Mouse (Mus musculus) MEL (cell line): ENCODE measurements around the gene Ints12. TPM values are rescaled to one million over a fixed set of nuclear protein-coding genes. Genes with fewer than 3 reads are reported as not detected.
A peak's percentile ranks its signal among the peaks of the same experiment; 100 is the strongest.

Source experiments
- DNase-seq: peaks from one replicate; pipeline ENCODE4 v3.0.0; 2011; ENCODE audit warnings: low read depth, low spot score
- H3K27ac ChIP-seq: 2 replicates; pipeline ENCODE4 v1.5.1; 2012; ENCODE audit warnings: low read depth, mild to moderate bottlenecking, control low read depth, low read length, moderate library complexity; ENCODE audit not compliant: control insufficient read depth
- H3K27me3 ChIP-seq, 2 experiments: fragments of 150-350 bp in 1 of 2; sonication (generic) in 1 of 2; 2 replicates each; pipeline ENCODE4 v1.6.1; 2012; ENCODE audit warnings: low read length in 2 of 2, mild to moderate bottlenecking in 2 of 2, improper control_type of control experiment in 1 of 2, moderate library complexity in 1 of 2; ENCODE audit not compliant: insufficient read depth in 2 of 2, control insufficient read depth in 1 of 2
- H3K36me3 ChIP-seq, 2 experiments: 2 replicates each; pipeline ENCODE4 v1.6.1; 2012 to 2014; ENCODE audit warnings: low read length in 2 of 2, improper control_type of control experiment in 1 of 2, inconsistent platforms in 1 of 2, mild to moderate bottlenecking in 1 of 2; ENCODE audit not compliant: insufficient read depth in 2 of 2, control insufficient read depth in 1 of 2
- H3K4me1 ChIP-seq, 2 experiments: fragments of 150-350 bp in 1 of 2; sonication (generic) in 1 of 2; 2 replicates each; pipeline ENCODE4 v1.6.1; 2012; ENCODE audit warnings: low read length in 2 of 2, improper control_type of control experiment in 1 of 2, mild to moderate bottlenecking in 1 of 2; ENCODE audit not compliant: insufficient read depth in 2 of 2, control insufficient read depth in 1 of 2
- H3K4me3 ChIP-seq, 2 experiments: fragments of 150-350 bp in 1 of 2; sonication (generic) in 1 of 2; 2 replicates each; pipeline ENCODE4 v1.5.1; 2012; ENCODE audit warnings: low read depth in 2 of 2, low read length in 2 of 2, mild to moderate bottlenecking in 2 of 2, moderate library complexity in 2 of 2, control low read depth in 1 of 2, improper control_type of control experiment in 1 of 2; ENCODE audit not compliant: control insufficient read depth in 1 of 2, insufficient read depth in 1 of 2
- H3K79me2 ChIP-seq: 2 replicates; pipeline ENCODE4 v1.6.1; 2012; ENCODE audit warnings: mild to moderate bottlenecking, low read length, moderate library complexity; ENCODE audit not compliant: control insufficient read depth, poor library complexity, insufficient read depth
- H3K9ac ChIP-seq: 2 replicates; pipeline ENCODE4 v1.6.1; 2012; ENCODE audit warnings: low read depth, mild to moderate bottlenecking, control low read depth, low read length, moderate library complexity; ENCODE audit not compliant: control insufficient read depth, poor library complexity, severe bottlenecking
- H3K9me3 ChIP-seq: fragments of 150-350 bp; sonication (generic); replicated peaks from 2 replicates; pipeline ENCODE4 v1.6.1; 2012; ENCODE audit warnings: mild to moderate bottlenecking, low read length, improper control_type of control experiment, moderate library complexity; ENCODE audit not compliant: insufficient read depth
- BHLHE40 ChIP-seq: IDR thresholded peaks from 2 replicates; pipeline ENCODE4 v1.6.1; 2012; ENCODE audit warnings: low read depth, mild to moderate bottlenecking, inconsistent platforms, low read length, improper control_type of control experiment, borderline replicate concordance
- CHD1 ChIP-seq: IDR thresholded peaks from 2 replicates; pipeline ENCODE4 v1.6.1; 2012; ENCODE audit warnings: low read depth, mild to moderate bottlenecking, inconsistent platforms, low read length, improper control_type of control experiment
- CHD2 ChIP-seq: IDR thresholded peaks from 2 replicates; pipeline ENCODE4 v1.6.1; 2011; ENCODE audit warnings: low read length, improper control_type of control experiment
- CTCF ChIP-seq, 3 experiments: IDR thresholded peaks in 2 of 3; conservative IDR thresholded peaks in 1 of 3; 2 replicates each; pipeline ENCODE4 v1.5.1; 2011 to 2012; ENCODE audit warnings: low read length in 3 of 3, low read depth in 2 of 3, mild to moderate bottlenecking in 2 of 3, improper control_type of control experiment in 1 of 3, inconsistent platforms in 1 of 3, mixed read lengths in 1 of 3, moderate library complexity in 1 of 3; ENCODE audit not compliant: control insufficient read depth in 1 of 3, insufficient read depth in 1 of 3, poor library complexity in 1 of 3, severe bottlenecking in 1 of 3
- E2F4 ChIP-seq: IDR thresholded peaks from 2 replicates; pipeline ENCODE4 v1.6.1; 2011; ENCODE audit warnings: low read depth, low read length, improper control_type of control experiment, borderline replicate concordance
- ELF1 ChIP-seq: IDR thresholded peaks from 2 replicates; pipeline ENCODE4 v1.6.1; 2014; ENCODE audit warnings: low read depth, mild to moderate bottlenecking, inconsistent platforms, low read length, improper control_type of control experiment, moderate library complexity
- EP300 ChIP-seq, 2 experiments: IDR thresholded peaks; 2 replicates each; pipeline ENCODE4 v1.6.1; 2011; ENCODE audit warnings: improper control_type of control experiment in 2 of 2, low read length in 2 of 2, low read depth in 1 of 2, mild to moderate bottlenecking in 1 of 2
- ETS1 ChIP-seq: IDR thresholded peaks from 2 replicates; pipeline ENCODE4 v1.6.1; 2012; ENCODE audit warnings: low read depth, mild to moderate bottlenecking, inconsistent platforms, low read length, improper control_type of control experiment, moderate library complexity
- GATA1 ChIP-seq: IDR thresholded peaks from 2 replicates; pipeline ENCODE4 v1.6.1; 2011; ENCODE audit warnings: low read depth, low read length, improper control_type of control experiment
- HCFC1 ChIP-seq: IDR thresholded peaks from 2 replicates; pipeline ENCODE4 v1.6.1; 2012; ENCODE audit warnings: low read depth, mild to moderate bottlenecking, inconsistent platforms, low read length, improper control_type of control experiment, moderate library complexity
- JUND ChIP-seq: IDR thresholded peaks from 2 replicates; pipeline ENCODE4 v1.6.1; 2011; ENCODE audit warnings: low read depth, mild to moderate bottlenecking, improper control_type of control experiment, low read length
- KAT2A ChIP-seq: conservative IDR thresholded peaks from 2 replicates; pipeline ENCODE4 v1.6.1; 2012; ENCODE audit warnings: low read depth, low read length, improper control_type of control experiment, inconsistent platforms
- MAFK ChIP-seq: IDR thresholded peaks from 2 replicates; pipeline ENCODE4 v1.6.1; 2011; ENCODE audit warnings: low read depth, mild to moderate bottlenecking, low read length, improper control_type of control experiment, borderline replicate concordance
- MAZ ChIP-seq: IDR thresholded peaks from 2 replicates; pipeline ENCODE4 v1.6.1; 2012; ENCODE audit warnings: low read depth, mild to moderate bottlenecking, inconsistent platforms, low read length, improper control_type of control experiment
- MYB ChIP-seq: IDR thresholded peaks from 2 replicates; pipeline ENCODE4 v1.6.1; 2011; ENCODE audit warnings: mild to moderate bottlenecking, low read depth, low read length, improper control_type of control experiment
- MYC ChIP-seq: IDR thresholded peaks from 2 replicates; pipeline ENCODE4 v1.6.1; 2011; ENCODE audit warnings: low read depth, mild to moderate bottlenecking, low read length, improper control_type of control experiment, moderate library complexity
- NELFE ChIP-seq: IDR thresholded peaks from 2 replicates; pipeline ENCODE4 v1.6.1; 2011; ENCODE audit warnings: low read depth, low read length, improper control_type of control experiment
- POLR2A ChIP-seq, 2 experiments: IDR thresholded peaks; 2 replicates each; pipeline ENCODE4 v1.6.1; 2011 to 2012; ENCODE audit warnings: low read length in 2 of 2, mild to moderate bottlenecking in 2 of 2, control low read depth in 1 of 2, improper control_type of control experiment in 1 of 2, low read depth in 1 of 2, moderate library complexity in 1 of 2; ENCODE audit not compliant: control insufficient read depth in 1 of 2, insufficient read depth in 1 of 2, poor library complexity in 1 of 2
- POLR2AphosphoS2 ChIP-seq: IDR thresholded peaks from 2 replicates; pipeline ENCODE4 v1.6.1; 2011; ENCODE audit warnings: low read length, improper control_type of control experiment
- POLR2AphosphoS5 ChIP-seq: IDR thresholded peaks from 2 replicates; pipeline ENCODE4 v1.6.1; 2012; ENCODE audit warnings: low read depth, borderline replicate concordance, mild to moderate bottlenecking, inconsistent platforms, low read length, moderate library complexity, mixed read lengths
- RAD21 ChIP-seq: IDR thresholded peaks from 2 replicates; pipeline ENCODE4 v1.6.1; 2011; ENCODE audit warnings: mild to moderate bottlenecking, low read depth, low read length, improper control_type of control experiment
- SIN3A ChIP-seq: IDR thresholded peaks from 2 replicates; pipeline ENCODE4 v1.6.1; 2012; ENCODE audit warnings: low read length, improper control_type of control experiment, inconsistent platforms
- SMC3 ChIP-seq: IDR thresholded peaks from 2 replicates; pipeline ENCODE4 v1.6.1; 2011; ENCODE audit warnings: low read depth, low read length, improper control_type of control experiment
- TAL1 ChIP-seq: IDR thresholded peaks from 2 replicates; pipeline ENCODE4 v1.6.1; 2012; ENCODE audit warnings: mild to moderate bottlenecking, inconsistent platforms, low read length, moderate library complexity, mixed read lengths
- TCF12 ChIP-seq: IDR thresholded peaks from 2 replicates; pipeline ENCODE4 v1.6.1; 2014; ENCODE audit warnings: low read depth, mild to moderate bottlenecking, inconsistent platforms, low read length, improper control_type of control experiment, moderate library complexity
- UBTF ChIP-seq: IDR thresholded peaks from 2 replicates; pipeline ENCODE4 v1.6.1; 2012; ENCODE audit warnings: low read depth, mild to moderate bottlenecking, inconsistent platforms, low read length, improper control_type of control experiment, moderate library complexity, borderline replicate concordance; ENCODE audit not compliant: insufficient read depth
- USF1 ChIP-seq: IDR thresholded peaks from 2 replicates; pipeline ENCODE4 v1.6.1; 2014; ENCODE audit warnings: low read depth, mild to moderate bottlenecking, inconsistent platforms, low read length, improper control_type of control experiment, moderate library complexity
- USF2 ChIP-seq, 2 experiments: IDR thresholded peaks; 2 replicates each; pipeline ENCODE4 v1.6.1; 2011 to 2012; ENCODE audit warnings: improper control_type of control experiment in 2 of 2, low read length in 2 of 2, borderline replicate concordance in 1 of 2, inconsistent platforms in 1 of 2, low read depth in 1 of 2, mild to moderate bottlenecking in 1 of 2; ENCODE audit not compliant: insufficient read depth in 1 of 2
- ZKSCAN1 ChIP-seq: IDR thresholded peaks from 2 replicates; pipeline ENCODE4 v1.6.1; 2012; ENCODE audit warnings: low read depth, mild to moderate bottlenecking, inconsistent platforms, low read length, improper control_type of control experiment, moderate library complexity
- ZMIZ1 ChIP-seq: IDR thresholded peaks from 2 replicates; pipeline ENCODE4 v1.6.1; 2012; ENCODE audit warnings: low read depth, mild to moderate bottlenecking, inconsistent platforms, low read length, improper control_type of control experiment, moderate library complexity
- ZNF384 ChIP-seq: IDR thresholded peaks from 2 replicates; pipeline ENCODE4 v1.6.1; 2012; ENCODE audit warnings: low read depth, mild to moderate bottlenecking, inconsistent platforms, low read length, improper control_type of control experiment
- polyA plus RNA-seq, 2 experiments: library from polyadenylated mRNA; stranded (reverse) in 1 of 2; unstranded in 1 of 2; fragments of >175 nt in 1 of 2; fragments of >200 nt in 1 of 2; gene quantifications; 2 replicates each; pipeline versions ENCODE4 v1.2.1 to v1.2.4; 2012; ENCODE audit warnings: low replicate concordance in 2 of 2, low read depth in 1 of 2; ENCODE audit not compliant: insufficient read length in 2 of 2, insufficient read depth in 1 of 2, missing spikeins in 1 of 2
- total RNA-seq: library from RNA; depleted of rRNA; stranded (reverse); fragments of 300-350 nt; gene quantifications from 2 replicates; pipeline ENCODE4 v1.2.3, GENCODE M21; 2012

Ints12 gene
- total and polyA plus RNA-seq, 3 experiments: 13.8 to 15.2 TPM; not detected in 1

DNA sequence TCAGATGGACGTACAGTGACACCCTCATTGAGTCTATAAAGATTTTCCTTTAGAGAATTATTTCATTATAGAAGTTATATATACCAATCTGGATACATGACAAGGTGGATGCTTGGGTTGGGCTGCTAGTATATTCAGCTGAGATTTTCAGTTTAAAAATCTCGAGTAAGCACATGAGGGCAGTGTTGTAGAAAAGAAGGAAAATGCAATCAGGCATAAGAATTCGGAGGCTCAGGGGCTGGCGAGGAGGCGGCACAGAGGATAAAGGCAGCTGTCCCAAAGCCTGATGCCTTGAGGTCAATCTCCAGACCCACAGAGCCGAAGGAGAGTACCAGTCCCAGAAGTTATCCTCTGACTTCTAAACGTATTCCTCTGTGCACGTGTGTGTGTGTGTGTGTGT lies 41.0 kb downstream of the Ints12 start:
- no peak overlapping the region for H3K4me3 ChIP-seq
- TF ChIP-seq EP300 (IDR thresholded peaks at IDR 0.05; ENCODE audit: low read depth in 1 of 2, low read length in 2 of 2): no peak
- no peak for TF ChIP-seq ETS1
- no peak for TF ChIP-seq ZMIZ1
- no peak for TF ChIP-seq MYC
- TF ChIP-seq ZKSCAN1: no peak
- no peak for TF ChIP-seq JUND
- TF ChIP-seq NELFE: no peak
- TF ChIP-seq CHD1: no peak
- TF ChIP-seq KAT2A: no peak
- no peak for TF ChIP-seq POLR2A (IDR thresholded peaks at IDR 0.05; ENCODE audit: control insufficient read depth in 1 of 2, insufficient read depth in 1 of 2, low read depth in 1 of 2, low read length in 2 of 2, poor library complexity in 1 of 2)
- TF ChIP-seq UBTF: no peak
- TF ChIP-seq GATA1: no peak
- no peak for TF ChIP-seq ELF1
- TF ChIP-seq SMC3: no peak
- TF ChIP-seq BHLHE40: no peak
- TF ChIP-seq POLR2AphosphoS2: no peak
- TF ChIP-seq TCF12: no peak

GRCm38 (mm10) chr3:133141877-133142276 lies 50.2 kb downstream of the Ints12 start:
- H3K9ac ChIP-seq: no peak overlapping the region
- no peaks in the 10 kb centered on the region for H3K9me3 ChIP-seq
- H3K27me3 ChIP-seq: no peaks in the 10 kb centered on the region
- no peak overlapping the region for H3K4me3 ChIP-seq
- peaks cover 0 to 16% of the 10 kb centered on the region in 2 experiments; a peak in 3 of 4 replicates for H3K4me1 ChIP-seq
- no peak overlapping the region for H3K27ac ChIP-seq
- peak; percentile 79 for DNase-seq
- no peaks in the 10 kb centered on the region for H3K79me2 ChIP-seq
- H3K36me3 ChIP-seq: peaks cover 0 to 12% of the 10 kb centered on the region in 2 experiments; a peak in 2 of 4 replicates
- TF ChIP-seq MYB (no peak), SIN3A (no peak), ZNF384 (no peak), E2F4 (no peak), ELF1 (no peak), TCF12 (peak; percentile 86), EP300 (IDR thresholded peaks at IDR 0.05; ENCODE audit: low read depth in 1 of 2, low read length in 2 of 2) (peak; percentile 72 to 75; a peak in 3 of 4 replicates), CHD2 (no peak), ZKSCAN1 (no peak), POLR2AphosphoS2 (no peak), HCFC1 (no peak), CTCF (IDR thresholded peaks at IDR 0.05 in 2 of 3, conservative IDR thresholded peaks at IDR 0.05 in 1 of 3; ENCODE audit: control insufficient read depth in 1 of 3, insufficient read depth in 1 of 3, low read depth in 2 of 3, low read length in 3 of 3, poor library complexity in 1 of 3, severe bottlenecking in 1 of 3) (no peak), MAFK (no peak), USF2 (IDR thresholded peaks at IDR 0.05; ENCODE audit: borderline replicate concordance in 1 of 2, insufficient read depth in 1 of 2, low read depth in 1 of 2, low read length in 2 of 2) (no peak), POLR2A (IDR thresholded peaks at IDR 0.05; ENCODE audit: control insufficient read depth in 1 of 2, insufficient read depth in 1 of 2, low read depth in 1 of 2, low read length in 2 of 2, poor library complexity in 1 of 2) (no peak), KAT2A (no peak), BHLHE40 (no peak), TAL1 (peak; percentile 73), RAD21 (no peak), MAZ (no peak), POLR2AphosphoS5 (no peak), USF1 (no peak)

More for the DNA sequence above, 41.0 kb downstream of the Ints12 start:
- H3K36me3 ChIP-seq: no peaks in the 10 kb centered on the region
- no peaks in the 10 kb centered on the region for H3K4me1 ChIP-seq
- H3K79me2 ChIP-seq: no peaks in the 10 kb centered on the region
- no peaks in the 10 kb centered on the region; a peak in 1 of 4 replicates for H3K27me3 ChIP-seq
- DNase-seq: no peak
- no peaks in the 10 kb centered on the region for H3K9me3 ChIP-seq
- no peak overlapping the region for H3K9ac ChIP-seq
- H3K27ac ChIP-seq: no peak overlapping the region
